Mouse (Mus musculus) cortical plate, adult 2 months (tissue): ENCODE measurements around the gene Cacna2d1. TPM values are rescaled to one million over a fixed set of nuclear protein-coding genes. Genes with fewer than 3 reads are reported as not detected.

Experiments
- H3K27ac ChIP-seq: fragments of 200-500 bp; 2 replicates; pipeline ENCODE4 v1.5.1; 2012; ENCODE audit warnings: low read length, control low read depth, inconsistent platforms; ENCODE audit not compliant: insufficient read depth
- H3K4me1 ChIP-seq: fragments of 200-500 bp; 2 replicates; pipeline ENCODE4 v1.6.1; 2011; ENCODE audit warnings: low read length; ENCODE audit not compliant: control insufficient read depth, insufficient read depth
- H3K4me3 ChIP-seq: fragments of 200-500 bp; 2 replicates; pipeline ENCODE4 v1.5.1; 2011; ENCODE audit warnings: mild to moderate bottlenecking, low read length, control low read depth; ENCODE audit not compliant: insufficient read depth
- CTCF ChIP-seq: fragments of 200-500 bp; IDR thresholded peaks from 2 replicates; pipeline ENCODE4 v1.5.1; 2011; ENCODE audit warnings: mild to moderate bottlenecking, control low read depth, low read length; ENCODE audit not compliant: insufficient read depth; ENCODE audit errors: extremely low read depth
- POLR2A ChIP-seq: fragments of 200-500 bp; IDR thresholded peaks from 2 replicates; pipeline ENCODE4 v1.6.1; 2011; ENCODE audit warnings: mild to moderate bottlenecking, low read length, control low read depth; ENCODE audit not compliant: insufficient read depth; ENCODE audit errors: extremely low read depth
- polyA plus RNA-seq: library from polyadenylated mRNA; depleted of rRNA; stranded (reverse); fragments of >200 nt; gene quantifications from 2 replicates; pipeline ENCODE4 v1.2.3, GENCODE M21; 2012

Cacna2d1 gene
- polyA plus RNA-seq, 1 experiment: 77.3 TPM

- Histone ChIP-seq H3K4me3 (no peak overlapping the region), H3K4me1 (peaks cover 6% of the 10 kb centered on the region), H3K27ac (no peak overlapping the region)
- TF ChIP-seq CTCF (no peak), POLR2A (no peak)
Observed at GRCm38 (mm10) chr5:16000917-16001316, 66.4 kb downstream of the Cacna2d1 start.

DNA sequence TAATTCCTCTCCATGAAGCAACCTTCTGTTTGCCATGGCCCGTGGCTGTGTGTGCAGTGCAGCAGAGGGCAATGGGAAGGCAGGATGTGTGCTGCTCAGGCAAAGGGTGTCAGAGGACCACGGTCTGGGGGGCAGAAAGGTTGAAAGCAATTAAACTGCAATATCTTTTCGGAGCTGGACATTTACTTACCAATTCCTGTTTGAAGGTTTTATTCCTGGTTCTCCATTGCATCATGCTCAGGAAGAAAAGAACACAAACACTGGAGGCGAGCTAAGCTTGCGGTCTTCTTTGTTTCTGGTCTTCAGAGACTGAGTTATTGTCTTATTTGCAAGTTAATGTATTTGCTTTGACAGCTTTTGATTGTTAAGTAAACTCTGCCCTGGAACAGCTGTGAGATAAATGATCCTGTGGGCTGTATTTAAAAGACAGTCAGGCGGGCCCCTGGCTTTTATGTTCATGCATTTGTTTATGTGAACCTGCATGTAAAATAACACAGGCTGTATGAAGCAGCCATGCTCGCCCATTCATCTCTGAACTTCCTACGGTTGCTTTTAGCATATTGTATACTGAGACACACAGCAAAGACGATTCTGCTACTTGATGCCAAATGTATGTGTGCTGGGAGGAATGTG lies 68.1 kb downstream of the Cacna2d1 start:
- H3K4me1 ChIP-seq: peaks cover 6% of the 10 kb centered on the region
- no peak for TF ChIP-seq CTCF
- no peak for TF ChIP-seq POLR2A
- peak overlapping the region; percentile 29; the same call in 1 of the 2 replicates for H3K27ac ChIP-seq
- H3K4me3 ChIP-seq: no peak overlapping the region

DNA sequence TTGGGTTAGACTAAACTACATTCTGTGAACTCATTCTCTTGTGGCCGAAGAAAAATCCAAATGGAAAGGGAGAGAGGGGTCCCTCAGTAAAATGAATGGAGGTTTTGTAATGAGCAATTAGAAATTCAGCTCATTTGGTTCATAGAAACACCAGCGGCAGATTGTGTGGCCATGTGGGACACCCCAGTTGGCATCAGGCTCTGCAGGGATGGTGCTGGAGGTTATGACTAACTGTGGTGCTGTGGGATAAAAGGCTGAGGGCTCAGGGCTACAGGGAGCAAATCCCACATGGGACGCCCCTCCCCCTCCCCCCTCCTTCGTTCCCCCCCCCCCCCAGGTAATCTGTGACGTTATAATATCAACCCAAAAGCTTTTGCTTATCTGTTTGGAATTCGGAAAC lies 69.8 kb downstream of the Cacna2d1 start:
- Histone ChIP-seq H3K27ac (no peak overlapping the region), H3K4me3 (no peak overlapping the region), H3K4me1 (peaks cover 6% of the 10 kb centered on the region)
- TF ChIP-seq POLR2A (no peak), CTCF (no peak)

DNA sequence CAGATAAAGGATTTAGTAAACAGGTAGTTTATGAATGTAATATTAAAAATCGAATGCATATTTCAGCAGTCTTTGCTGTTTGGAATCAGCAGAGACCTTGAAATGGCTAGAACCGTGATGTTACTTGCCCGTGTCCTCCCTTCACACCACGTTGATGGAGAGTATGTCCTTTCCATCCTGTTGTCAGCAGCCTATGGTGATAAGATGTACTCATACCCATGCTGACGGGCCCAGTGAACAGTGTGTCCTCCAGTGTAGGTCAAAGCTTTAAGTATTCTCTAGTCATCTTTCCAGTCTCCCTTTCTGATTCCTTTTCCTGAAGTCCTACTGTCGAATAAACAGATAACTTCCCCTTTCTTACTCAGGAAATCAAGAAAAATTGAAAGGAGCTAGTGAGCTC lies 72.5 kb downstream of the Cacna2d1 start:
- no peak overlapping the region for H3K27ac ChIP-seq
- peaks cover 7% of the 10 kb centered on the region for H3K4me1 ChIP-seq
- H3K4me3 ChIP-seq: no peak overlapping the region
- TF ChIP-seq CTCF: no peak

DNA sequence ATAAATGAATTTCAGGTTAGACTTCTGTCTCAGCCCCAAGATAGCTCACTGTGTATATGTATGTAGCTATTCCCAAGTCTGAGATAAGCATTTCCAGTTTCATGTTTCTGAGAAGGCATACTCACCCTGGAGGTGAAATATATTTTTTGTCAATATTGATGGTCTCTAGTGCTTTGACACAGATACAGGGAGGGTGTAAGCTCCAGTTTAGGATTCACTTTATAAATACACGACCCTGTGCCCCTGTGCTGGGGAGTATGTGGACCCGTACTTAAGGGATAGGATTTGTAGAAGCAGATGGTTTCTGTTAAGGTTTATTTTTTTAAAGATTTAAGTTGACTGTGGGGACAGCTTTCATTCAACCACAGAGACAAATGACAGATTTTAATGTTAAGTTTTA lies 79.2 kb downstream of the Cacna2d1 start:
- no peak overlapping the region for H3K27ac ChIP-seq
- peaks cover 2% of the 10 kb centered on the region; the same call in 1 of the 2 replicates for H3K4me1 ChIP-seq
- TF ChIP-seq POLR2A (no peak), CTCF (no peak)
- no peak overlapping the region for H3K4me3 ChIP-seq

DNA sequence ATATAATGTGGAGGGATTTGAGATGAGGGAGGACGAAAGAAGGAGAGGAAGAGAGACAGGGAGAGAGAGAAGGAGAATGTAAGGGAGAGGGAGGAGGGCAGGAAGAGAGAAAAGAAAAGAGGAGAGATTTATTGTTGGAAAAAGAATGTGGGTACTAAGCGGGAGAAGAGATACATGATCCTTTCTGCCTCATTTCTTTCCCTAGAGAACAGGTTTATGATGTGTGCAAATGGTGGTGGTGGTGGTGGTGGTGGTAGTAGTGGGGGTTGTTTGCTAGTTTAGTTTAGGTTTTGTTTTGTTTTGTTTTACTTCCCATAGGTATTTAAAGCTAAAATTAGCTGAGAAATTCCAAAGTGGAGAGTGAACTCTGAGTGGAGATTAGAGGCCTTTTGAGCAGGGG lies 79.9 kb downstream of the Cacna2d1 start:
- H3K4me3 ChIP-seq: no peak overlapping the region
- no peak overlapping the region for H3K27ac ChIP-seq
- TF ChIP-seq CTCF: no peak
- no peak for TF ChIP-seq POLR2A
- H3K4me1 ChIP-seq: peaks cover 2% of the 10 kb centered on the region; the same call in 1 of the 2 replicates

GRCm38 (mm10) chr5:16024626-16025417 lies 90.3 kb downstream of the Cacna2d1 start:
- Histone ChIP-seq H3K4me1 (no peaks in the 10 kb centered on the region), H3K4me3 (no peak overlapping the region), H3K27ac (no peak overlapping the region)
- TF ChIP-seq CTCF (no peak), POLR2A (no peak)

- Histone ChIP-seq H3K4me3 (no peak overlapping the region), H3K4me1 (peaks cover 2% of the 10 kb centered on the region), H3K27ac (no peak overlapping the region)
- TF ChIP-seq CTCF (no peak), POLR2A (no peak)
Observed at GRCm38 (mm10) chr5:16028881-16029280, 94.4 kb downstream of the Cacna2d1 start.

DNA sequence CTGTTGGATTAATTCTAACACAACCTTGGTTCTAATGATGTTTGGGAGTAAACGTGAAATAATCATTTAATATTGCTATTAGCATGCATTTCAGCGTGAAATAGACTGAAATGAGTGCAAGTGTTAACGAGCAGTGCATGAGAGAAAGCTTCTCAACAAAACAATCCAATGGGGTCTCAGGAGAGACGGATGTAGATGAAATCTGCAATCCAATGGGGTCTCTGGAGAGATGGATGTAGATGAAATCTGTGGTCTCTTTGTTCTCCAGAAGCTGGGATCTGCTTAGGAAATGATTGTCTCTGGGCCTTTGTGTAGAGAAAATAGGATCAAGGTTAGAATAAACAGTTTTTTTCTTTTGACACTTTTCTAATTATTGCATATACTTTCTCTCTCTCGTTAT lies 95.0 kb downstream of the Cacna2d1 start:
- H3K4me1 ChIP-seq: peaks cover 2% of the 10 kb centered on the region
- H3K4me3 ChIP-seq: no peak overlapping the region
- no peak overlapping the region for H3K27ac ChIP-seq
- TF ChIP-seq CTCF: no peak
- no peak for TF ChIP-seq POLR2A

GRCm38 (mm10) chr5:16033569-16033968 lies 99.1 kb downstream of the Cacna2d1 start:
- TF ChIP-seq CTCF: no peak
- no peak for TF ChIP-seq POLR2A
- Histone ChIP-seq H3K27ac (no peak overlapping the region), H3K4me3 (no peak overlapping the region), H3K4me1 (peaks cover 2% of the 10 kb centered on the region)
